Mouse (Mus musculus) Muller cell, postnatal 12 days (primary cell): ENCODE results near the gene Adssl1.

Experiments used
- DNase-seq: peaks from one replicate; pipeline ENCODE4 v3.0.0-alpha.2; 2015; ENCODE audit errors: inconsistent ontology term

The Adssl1 gene

DNA sequence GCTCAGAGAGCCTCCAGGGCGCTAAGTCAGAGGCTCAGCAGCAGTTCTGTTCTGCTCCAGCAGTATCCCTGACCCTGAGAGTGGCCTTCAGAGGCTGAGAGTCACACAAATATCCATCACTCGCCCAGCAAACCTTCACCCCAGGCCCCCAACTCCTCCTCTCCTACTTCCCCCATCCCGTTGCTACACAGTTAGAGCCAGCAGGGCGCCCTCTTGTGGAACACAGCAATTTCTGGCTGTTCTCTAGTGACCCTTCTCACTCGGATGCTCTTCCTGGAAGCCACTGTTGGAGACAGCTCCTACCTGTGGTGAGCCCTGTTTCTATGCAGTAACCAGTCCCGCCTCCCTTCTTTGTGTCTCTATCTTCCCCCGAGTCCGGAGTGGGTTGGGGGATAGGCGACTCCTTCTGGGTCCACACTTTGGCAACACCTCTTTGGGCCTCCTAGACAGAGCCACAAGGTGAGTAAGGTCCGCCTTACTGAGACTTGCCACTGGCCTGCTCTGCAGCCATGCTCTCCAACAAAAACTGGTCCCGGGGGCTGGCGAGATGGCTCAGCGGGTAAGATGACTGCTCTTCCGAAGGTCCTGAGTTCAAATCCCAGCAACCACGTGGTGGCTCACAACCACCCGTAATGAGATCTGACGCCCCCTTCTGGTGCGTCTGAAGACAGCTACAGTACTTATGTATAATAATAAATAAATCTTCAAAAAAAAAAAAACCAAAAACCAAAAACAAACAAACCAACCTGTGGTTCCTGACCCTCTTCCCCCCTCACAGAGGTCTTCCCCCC lies 55.6 kb downstream of the Adssl1 start:
- DNase-seq: peak; percentile 79

DNA sequence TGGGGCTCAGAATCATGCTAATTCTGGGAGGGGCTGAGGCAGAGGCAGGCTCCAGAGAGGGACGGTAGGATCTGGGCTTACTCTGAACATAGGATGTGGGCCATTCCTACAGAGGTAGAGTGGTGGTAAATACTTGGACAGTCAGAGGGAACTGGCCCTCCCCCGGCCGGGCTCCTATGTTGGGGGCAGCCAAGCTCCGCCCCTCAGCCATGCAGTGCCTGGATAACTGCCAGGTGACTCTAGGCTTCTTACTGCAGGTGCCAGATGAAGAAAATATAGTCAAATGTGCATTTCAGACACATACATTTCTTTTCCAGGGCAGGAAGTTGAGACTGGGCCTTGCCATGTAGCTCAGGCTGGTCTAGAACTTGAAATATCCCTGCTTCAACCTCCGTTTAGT lies 57.2 kb downstream of the Adssl1 start:
- no peak for DNase-seq

DNA sequence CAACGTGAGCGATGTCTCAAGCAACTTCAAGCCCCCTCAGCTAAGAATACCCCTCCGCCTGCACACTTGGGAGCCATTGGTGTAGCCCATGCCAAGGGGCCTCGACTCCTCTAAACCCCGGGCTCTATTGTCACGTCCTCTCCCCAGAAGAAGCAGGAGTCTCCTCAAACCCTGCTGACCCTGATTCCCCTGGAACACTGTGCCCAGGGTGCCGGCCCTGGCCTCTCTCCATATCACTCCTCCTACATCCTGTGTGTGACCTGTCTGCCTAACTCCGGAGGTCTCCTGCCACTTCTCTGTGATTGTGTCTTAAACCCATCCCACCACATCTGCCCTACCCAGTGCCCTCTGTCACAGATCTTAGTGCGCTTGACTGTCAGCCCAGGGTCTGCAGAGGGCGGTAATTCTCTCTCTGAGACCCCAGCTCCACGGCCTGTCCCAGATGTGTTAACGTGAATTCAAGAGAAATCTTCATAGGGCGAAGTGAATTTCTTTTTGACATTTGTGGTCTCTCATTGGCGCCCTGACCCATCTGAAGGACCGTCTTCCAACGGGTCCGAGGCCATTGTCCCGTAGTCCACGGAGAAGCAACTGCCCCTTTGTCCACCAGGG lies 58.2 kb downstream of the Adssl1 start:
- no peak for DNase-seq

DNA sequence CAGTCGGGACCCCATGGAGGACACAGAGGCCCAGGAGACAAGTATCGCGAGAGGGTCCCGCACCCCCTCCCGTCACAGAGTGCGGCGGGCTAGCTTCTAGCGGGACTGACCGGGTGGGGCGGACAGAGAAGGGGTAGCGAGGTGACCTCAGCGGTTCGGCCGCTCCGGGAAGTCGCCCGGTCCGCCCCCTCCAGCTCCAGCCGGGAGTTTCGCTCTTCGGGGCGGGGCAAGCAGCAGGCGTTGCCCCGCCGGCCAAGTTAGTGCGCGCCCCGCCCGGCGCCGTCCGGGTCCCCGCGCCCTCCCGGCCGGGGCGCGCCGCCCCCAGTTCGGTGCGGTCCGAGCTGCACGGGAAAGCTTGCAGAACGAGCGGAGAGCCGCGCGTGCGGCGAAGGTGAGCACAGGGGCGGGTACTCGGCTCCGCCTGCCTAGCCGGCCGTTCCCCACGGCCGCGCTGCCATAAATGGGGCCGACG lies 58.7 kb downstream of the Adssl1 start, which contains the start of gene Zbtb42:
Gene Zbtb42, plus strand, starts transcription at position 274 of the 472 bp plus-strand sequence.
- DNase-seq: peak; percentile 84

DNA sequence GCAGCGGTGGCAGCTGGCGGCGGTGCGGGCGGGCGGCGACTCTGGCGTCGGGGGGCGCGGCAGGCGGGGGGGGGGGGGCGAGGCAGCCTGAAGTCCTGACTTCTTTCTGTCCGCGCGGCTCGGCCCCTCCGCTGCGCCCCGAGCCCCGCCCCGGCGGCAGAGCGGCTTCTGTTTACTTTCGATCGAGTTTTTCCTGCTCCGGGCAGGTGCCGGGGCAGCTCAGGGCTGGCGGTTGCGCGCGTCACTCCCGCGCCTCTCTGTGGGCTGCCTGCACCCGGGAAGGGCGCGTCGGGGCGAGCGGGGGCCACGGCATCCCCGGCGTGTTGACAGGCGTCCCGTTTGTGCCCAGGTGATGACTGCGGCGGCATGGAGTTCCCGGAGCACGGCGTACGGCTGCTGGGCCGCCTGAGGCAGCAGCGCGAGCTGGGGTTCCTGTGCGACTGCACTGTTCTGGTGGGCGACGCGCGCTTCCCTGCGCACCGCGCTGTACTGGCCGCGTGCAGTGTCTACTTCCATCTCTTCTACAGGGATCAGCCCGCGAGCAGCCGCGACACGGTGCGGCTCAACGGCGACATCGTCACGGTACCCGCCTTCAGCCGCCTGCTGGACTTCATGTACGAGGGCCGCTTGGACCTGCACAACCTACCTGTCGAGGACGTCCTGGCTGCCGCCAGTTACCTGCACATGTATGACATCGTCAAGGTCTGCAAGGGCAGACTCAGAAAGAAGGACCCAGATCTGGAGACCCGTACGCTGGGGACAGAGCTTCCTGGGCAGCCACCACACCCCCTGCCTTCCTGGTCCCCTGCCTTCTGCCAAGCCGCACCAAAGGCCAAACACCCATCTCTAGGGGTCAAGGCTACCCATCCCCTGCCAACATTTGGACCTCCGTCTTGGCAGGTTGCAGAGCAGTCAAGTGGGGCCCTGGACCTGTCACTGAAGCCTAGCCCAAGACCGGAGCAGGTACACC lies 59.5 kb downstream of the Adssl1 start:
- DNase-seq: no peak

DNA sequence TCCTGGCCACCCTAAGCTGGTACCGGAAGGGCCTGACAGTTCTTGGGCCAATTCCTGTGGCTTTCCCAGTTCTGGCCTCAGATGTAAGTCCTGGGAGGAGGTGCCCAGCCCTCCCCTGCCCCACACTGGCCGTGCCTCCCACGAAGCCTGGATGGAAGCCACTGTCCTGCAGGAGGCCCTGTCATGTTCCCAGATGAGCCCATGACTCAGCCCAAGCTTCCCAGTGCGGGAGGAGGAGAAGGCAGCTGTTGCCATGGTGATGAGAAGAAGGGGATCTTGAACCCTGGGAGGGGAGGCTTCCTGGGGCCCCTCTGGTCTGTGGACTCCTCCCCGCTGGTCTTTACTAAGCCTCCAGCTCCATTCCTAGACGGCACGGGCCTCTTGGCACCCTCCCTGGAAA lies 63.5 kb downstream of the Adssl1 start:
- DNase-seq: no peak

DNA sequence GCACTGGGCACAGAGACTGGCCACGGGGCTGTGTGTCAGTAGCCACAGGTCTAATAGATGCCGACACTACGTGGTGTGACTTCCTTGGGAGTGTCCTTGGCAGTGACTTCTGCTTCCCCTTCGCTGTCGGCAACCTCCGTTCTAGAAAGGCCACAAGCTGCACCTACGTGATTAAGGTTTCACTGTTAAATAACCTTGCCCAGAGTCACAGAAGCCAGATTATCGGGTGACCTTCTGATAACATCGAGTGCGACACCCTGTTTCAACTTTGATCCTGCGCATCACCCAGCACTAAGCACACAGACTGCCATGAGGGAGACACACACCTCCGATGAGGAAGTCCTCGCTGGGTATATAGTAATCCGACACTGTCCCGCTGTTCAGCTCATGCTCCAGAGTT lies 68.6 kb downstream of the Adssl1 start:
- DNase-seq: no peak
